Mouse (Mus musculus): ENCODE results near the gene Fancm.
A peak's percentile ranks its signal among the peaks of the same experiment; 100 is the strongest.
"Not testable (repeated sequence)": the region's sequence is repeated elsewhere in the genome, so short reads cannot be mapped to it uniquely, and the experiment has no call there.

The Fancm gene

GRCm38 (mm10) chr12:65136121-65136520 lies 60.7 kb downstream of the Fancm start:
- DNase-seq: not testable (repeated sequence)

- peak; percentile 96 for DNase-seq
Observed at GRCm38 (mm10) chr12:65172021-65172951, 96.9 kb downstream of the Fancm start, which contains the start of gene Mis18bp1. Gene Mis18bp1 (minus strand): TSS chr12:65172604.

- peak; percentile 75 for DNase-seq
Observed at GRCm38 (mm10) chr12:65172959-65173358, 97.6 kb downstream of the Fancm start.

GRCm38 (mm10) chr12:65173736-65174135 lies 98.3 kb downstream of the Fancm start:
- DNase-seq: no peak

Data from thymus, postnatal 25 days (tissue).